Mouse (Mus musculus) lung, postnatal 10 days (tissue): ENCODE data around the gene Wdr89.

Source experiments
- DNase-seq: peaks from one replicate; pipeline ENCODE4 v3.0.0; 2021

The Wdr89 gene

DNA sequence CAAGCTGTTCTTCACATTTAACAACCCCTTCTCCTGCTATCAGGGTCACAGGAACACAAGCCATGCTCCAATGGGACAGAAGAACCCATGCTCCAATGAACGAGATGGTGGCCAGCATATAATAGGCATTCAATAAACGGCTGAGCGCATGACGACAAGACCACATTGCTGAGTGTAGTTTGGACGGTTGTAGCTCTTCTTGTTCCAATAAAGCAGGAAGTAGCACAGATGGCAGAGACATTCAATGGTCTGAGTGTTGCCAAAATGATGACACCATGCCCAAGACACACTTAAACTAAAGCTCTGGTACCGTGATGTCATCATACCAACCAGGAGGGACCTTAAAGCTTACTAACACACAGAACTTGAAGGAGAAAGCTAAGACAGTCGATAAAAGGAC, 56.6 kb downstream of the Wdr89 start:
- DNase-seq, result no peak

DNA sequence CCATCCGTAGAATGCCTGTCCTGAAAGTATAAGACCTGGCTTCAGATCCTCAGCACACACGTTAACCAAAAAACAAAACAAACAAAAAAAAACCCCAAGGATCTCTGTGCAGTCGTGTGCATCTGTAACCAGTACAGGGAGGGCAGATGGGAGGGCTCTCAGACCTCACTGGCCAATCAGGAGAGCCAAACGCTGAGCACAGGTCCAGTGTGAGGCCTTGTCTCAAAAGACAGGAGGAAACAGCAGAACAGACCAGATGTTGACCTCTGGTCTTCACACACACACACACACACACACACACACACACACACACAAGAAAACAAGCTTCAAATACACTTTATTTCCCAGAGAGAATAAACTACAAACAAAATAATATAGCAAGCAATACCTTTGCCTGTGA, 69.8 kb downstream of the Wdr89 start:
- peak; percentile 19 for DNase-seq

DNA sequence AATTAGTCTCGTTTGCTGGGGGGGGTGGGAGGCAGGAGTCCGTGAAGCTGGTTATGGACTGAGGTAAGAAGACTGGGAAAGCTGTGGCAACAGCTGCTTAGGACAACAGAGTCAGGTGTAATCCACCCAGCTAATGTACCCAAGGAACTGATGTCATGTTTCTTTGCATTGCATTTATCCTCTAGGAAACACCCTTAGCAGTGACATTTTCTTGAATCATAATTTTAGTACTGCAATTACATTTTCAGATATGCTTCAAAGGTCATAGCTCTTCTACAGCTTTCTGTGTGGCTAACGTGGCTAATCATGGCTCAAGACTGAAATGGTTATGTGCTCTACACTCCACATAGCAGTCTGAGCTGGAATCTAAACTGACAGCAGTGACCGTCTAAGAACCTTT, 70.3 kb downstream of the Wdr89 start:
- DNase-seq, result no peak

DNA sequence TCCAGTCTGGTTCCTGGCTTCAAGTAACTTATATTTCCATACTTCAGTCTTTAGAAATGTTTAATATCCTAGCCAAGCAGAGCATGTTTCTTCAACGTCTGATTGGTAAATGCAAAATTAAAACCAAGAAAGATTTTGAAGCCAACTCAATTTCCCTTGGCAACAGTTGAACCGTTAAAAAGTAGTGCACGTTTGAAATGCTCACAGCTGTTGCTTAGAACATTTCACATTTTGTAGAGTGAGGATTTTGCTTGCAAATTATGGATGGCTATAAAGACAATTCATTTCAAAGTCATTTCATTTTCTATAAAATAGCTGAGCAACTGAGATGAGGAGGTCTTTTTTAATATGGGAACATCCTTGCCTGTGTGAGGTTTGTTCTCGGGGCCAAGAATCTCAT, 71.6 kb downstream of the Wdr89 start:
- DNase-seq, result no peak

DNA sequence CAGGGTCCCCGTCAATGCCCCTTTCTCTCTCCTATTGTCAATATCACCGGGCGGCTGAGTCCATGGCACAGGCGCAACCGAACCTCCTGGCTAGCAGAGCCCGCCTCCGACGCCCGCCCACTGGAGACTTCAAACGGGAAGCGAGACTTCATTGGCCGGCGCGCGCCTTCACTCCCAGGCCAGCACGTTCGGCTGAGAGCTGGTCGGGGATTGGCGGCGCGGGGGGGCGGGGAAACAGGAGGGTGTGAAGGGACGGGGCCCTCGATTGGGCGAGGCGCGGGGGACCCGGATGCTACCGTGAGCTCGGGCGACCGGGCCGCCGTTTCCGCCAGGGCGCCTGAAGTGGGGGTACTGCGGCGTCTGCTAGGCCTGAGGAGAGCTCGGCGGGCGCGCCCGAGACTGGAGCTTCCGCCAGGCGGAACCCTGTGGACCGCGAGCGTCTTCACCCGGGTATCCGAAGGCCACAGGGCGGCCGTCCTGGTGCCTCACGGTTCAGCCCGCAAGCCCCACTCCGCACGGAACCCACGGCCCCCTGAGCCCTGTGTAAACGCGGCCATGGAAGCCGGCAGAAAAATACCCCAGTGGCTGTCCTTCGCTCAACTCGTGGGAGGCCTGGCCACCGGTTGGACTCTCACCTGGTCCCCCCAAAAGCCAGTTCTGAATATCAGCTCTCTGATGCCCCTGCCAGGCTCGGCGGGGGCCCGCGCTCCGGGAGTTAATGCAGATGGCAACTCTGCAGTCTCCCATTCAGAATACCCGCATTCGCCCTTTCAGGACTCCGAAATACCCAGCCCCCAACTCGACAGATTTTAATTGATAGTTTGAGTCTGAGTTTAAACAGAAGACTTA, 73.0 kb downstream of the Wdr89 start, which contains the start of gene Ppp2r5e:
TSS of gene Ppp2r5e (minus strand) at position 92 of the 849 bp plus-strand sequence.
- DNase-seq, result peak; percentile 100

DNA sequence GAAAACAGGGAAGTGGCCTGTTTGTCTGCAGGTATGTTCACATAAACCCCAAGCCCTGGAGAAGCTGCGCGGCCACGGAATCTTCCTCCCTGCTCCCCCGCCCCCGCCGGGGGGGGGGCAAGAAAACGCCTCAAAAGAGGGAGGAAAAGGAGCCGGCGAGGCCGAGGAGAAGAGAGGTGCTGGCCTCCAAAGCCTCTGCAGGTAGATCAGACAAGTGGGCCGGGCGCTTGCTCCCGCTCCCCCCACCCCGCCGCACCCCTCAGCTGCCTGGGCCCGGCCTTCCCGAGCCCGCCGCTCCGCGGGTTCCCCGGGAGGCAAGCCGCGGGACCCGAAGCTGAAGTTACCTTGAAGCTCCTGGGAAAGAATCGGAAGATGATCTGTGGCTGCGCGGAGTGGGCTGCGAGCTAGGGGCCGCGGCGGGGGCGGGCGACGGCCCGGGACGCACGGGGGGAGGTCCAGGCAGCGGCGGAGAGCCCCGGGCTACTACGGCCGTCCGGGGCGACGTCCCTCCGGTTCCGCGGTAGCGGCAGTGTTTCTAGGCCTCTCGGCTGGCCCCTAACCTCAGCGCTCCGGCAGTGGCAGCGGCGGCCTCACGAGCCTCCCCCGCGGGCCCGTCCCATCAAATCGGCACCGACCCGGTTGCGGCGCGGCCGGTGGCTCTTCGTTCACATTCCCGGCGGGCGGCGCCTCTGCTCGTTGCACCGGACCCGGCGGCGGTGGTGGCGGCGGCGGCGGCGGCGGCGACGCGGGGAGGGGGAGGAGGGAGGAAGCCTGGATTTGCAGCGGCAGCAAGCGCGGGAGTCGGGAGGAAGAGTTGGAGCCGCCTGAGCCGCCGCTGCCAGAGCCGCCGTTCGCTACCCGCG, 73.8 kb downstream of the Wdr89 start:
- DNase-seq, result peak; percentile 40

DNA sequence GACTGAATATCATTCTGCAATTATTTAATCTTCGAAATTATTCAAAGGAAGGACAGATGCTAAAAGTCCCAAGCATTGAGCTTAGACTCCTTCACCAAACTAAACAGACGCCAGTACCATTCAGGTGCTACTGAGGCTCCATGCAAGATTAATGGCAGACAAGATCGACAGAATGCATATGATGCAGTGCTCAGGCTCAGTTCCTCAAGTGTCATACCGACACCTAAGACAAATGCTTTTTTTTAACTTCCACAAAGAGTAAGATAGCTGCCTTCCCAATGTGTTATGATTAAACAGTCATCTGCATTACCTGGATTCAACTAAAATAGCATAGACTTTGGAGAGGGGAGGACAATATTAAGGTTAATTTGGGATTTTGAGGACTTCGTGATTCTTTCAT, 74.9 kb downstream of the Wdr89 start:
- DNase-seq, result no peak

DNA sequence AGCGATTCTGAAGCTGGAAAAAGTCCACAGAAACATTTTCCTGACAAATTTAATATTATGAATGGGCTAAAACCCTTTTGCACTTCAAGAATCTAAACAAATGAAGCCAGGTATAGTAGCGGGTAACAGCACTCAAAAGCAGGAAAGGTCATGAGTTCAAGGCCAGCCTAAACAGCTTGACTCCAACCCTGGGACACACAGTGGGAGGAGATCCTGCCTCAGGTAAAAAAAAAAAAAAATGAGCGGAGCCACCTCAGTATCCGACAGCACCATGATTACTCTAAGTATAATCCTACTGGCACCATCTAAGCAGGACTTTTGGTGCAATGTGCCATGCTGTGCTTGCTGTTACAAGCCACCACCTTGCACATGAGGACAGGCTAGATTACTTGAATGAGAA, 75.5 kb downstream of the Wdr89 start:
- no peak for DNase-seq

DNA sequence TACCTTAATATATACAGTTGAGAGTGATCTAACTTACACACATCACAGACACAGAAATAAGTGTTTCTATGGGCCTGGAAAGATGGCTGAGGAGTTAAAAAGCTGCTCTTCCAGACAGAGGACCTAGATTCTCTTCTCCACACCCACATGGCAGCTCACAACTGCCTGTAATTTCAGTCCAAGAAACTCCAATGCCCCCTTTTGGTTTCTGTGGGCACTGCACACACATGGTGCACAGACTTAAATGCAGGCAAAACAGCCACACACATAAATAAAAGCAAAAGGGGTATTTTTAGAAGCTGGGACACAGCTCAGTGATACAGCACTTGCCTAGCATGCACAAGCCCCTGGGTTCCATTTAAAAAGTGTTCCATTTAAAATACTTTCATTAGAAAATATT, 81.8 kb downstream of the Wdr89 start:
- DNase-seq, result no peak

DNA sequence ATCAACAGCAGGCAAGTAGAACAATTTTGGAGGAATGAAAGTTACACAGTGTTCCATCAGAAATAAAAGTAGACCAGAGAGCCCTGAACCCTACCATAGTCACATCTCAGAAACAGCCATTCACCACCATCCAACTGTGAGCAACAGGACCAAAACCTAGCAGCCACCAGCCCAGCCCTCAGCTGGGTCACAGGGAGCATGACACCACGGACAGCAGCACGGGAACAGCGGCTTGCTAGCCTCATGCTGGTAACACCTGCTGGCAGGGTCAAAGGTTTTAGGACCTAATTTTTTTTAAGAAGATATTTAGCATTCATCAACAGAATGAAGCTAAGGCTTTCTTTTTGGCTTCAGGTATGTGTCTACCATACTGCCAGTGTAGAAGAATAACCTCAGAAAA, 85.6 kb downstream of the Wdr89 start:
- no peak for DNase-seq
